ENCODE assay signal across 9 mouse cellular contexts in the genomic region with DNA sequence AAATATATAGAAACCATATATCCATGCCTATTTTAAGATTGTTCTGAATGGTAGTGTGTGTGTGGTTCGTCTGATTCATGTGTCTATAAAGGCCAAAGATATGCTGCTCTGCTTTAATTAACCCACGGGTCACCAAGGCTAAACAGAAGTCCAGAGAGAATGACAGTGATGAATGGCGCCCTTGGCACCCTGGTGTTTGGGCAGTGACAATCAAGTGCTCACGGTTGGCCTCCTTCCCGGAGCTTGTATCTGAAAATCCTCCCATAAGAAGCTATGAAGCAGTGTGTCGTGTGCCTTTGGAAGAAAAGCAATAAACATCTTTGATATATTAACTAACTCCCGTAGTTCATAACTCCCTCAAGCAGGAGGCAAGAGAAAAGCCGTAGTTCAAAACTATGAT.
DNase-seq lines count a peak whose midpoint lies in the region; ATAC-seq and TF ChIP-seq lines count a peak whose summit lies in the region.
"Had no signal": no experiment of that assay in that cellular context is flagged by ENCODE, and none has a peak within 500 bp of the region (broad histone marks: within the 10 kb centered on the region; RNA-seq: fewer than 3 reads in every experiment).

No protein-coding gene starts in this region.

- H3K27ac ChIP-seq in layer of hippocampus, adult 2 months = no peak overlapping the region
- H3K27ac ChIP-seq: liver, embryonic 14.5 days had no signal

- DNase-seq in ovary, adult 18-20 months (ENCODE audit: low spot score) = peak; percentile 17
- DNase-seq in ovary, postnatal 10 days (ENCODE audit: low spot score) = no peak
- DNase-seq in embryo, embryonic 9.5 days (ENCODE audit: extremely low spot score) = peak; percentile 72
- peak; percentile 82 for DNase-seq in kidney, postnatal 10 days
- DNase-seq in left cerebral cortex, adult 18-20 months (ENCODE audit: low spot score in 2 of 2) = no peak
- DNase-seq in layer of hippocampus, adult 2 months (ENCODE audit: low spot score in 2 of 2) = no peak

- ATAC-seq in megakaryocyte, adult 5-6 weeks (ENCODE audit: poor library complexity, severe bottlenecking) = no peak
- ATAC-seq in erythroblast, adult 5-6 weeks (replicated peaks; ENCODE audit: low FRiP score, poor library complexity, severe bottlenecking) = no peak

- no peak overlapping the region for H3K4me3 ChIP-seq in layer of hippocampus, adult 2 months

- TF ChIP-seq CTCF in layer of hippocampus, adult 2 months (conservative IDR thresholded peaks at IDR 0.05) = no peak

Comparison
In these comparisons a context has a peak if more than half of its experiments do, and no peak if none do; other contexts are left out.
1. DNase-seq: peak in ovary, adult 18-20 months (single experiment), embryo, embryonic 9.5 days (single experiment) and kidney, postnatal 10 days (single experiment); none in ovary, postnatal 10 days (single experiment), left cerebral cortex, adult 18-20 months (0 of 2) and layer of hippocampus, adult 2 months (0 of 2).